Mouse (Mus musculus): Measurements from ENCODE around the gene Gm17190. TPM values are rescaled to one million over a fixed set of nuclear protein-coding genes. Genes with fewer than 3 reads are reported as not detected.

Gene Gm17190
- polyA plus RNA-seq (2012; rRNA removed): not detected in 2 replicates

DNA sequence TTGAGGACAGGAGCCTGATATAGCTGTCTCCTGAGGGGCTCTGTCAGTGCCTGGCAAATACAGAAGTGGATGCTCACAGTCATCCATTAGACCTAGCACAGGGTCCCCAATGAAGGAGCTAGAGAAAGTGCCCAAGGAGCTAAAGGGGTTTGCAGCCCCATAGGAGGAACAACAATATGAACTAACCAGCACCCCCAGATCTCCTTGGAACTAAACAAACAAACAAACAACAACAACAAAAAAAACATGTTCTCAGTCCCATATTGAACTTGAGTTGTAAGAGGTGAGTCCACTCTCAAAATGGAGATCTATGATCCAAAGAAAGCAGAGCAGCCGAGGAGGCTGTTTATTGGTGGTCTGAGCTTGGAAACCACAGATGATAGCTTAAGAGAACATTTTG lies at the start of gene Gm17190:
Gene Gm17190, plus strand, starts transcription at position 301 of the 400 bp plus-strand sequence.

DNA sequence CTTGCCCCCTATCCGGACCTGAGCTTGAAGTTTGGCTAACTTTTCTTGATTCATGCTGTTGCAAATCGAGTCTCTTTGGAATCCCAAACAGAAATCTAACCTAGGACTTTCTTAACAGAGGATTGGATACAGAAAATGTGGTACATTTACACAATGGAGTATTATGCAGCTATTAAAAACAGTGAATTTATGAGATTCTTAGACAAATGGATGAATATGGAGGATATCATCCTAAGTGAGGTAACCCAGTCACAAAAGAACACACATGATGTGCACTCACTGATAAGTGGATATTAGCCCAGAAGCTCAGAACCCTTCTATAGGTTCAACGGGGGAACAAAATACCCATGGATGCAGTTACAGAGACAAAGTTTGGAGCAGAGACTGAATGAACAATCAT lies 578 bp upstream of the Gm17190 start, which contains the start of gene Gm20075:
Gene Gm20075, minus strand, starts transcription at position 101 of the 400 bp plus-strand sequence.

DNA sequence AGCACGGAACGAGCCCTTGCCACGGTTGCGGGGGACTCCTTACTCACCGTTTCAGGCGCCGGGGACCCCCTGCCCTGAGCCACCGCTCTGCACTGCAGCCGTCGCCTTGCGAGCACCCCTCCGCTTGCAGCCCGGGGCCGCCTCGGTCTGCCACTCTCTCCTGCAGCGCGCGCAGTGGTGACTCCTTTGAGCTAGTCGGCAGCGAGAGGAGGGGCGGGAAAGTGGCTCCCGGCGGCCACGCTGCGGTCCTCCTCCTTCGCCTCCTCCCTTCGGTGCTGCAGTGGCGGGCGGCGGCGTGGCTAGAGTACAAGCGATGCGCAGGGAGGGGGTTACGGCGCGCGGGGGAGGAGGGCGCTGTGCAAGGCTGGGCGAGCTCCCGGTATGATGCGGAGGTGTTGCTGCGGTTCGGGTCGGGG lies 50.6 kb downstream of the Gm17190 start, which contains the start of gene Sv2c:
Gene Sv2c, minus strand, starts transcription at position 177 of the 416 bp plus-strand sequence.

Other genes with a start within 250 kb of the Gm17190 start
- gene Iqgap2, start 190.1 kb upstream of the Gm17190 start, polyA plus RNA-seq (2012; rRNA removed): 11.5 and 12.8 TPM in 2 replicates
- gene Gm20075, start 678 bp upstream of the Gm17190 start, polyA plus RNA-seq (2012; rRNA removed): 0.63 and 0.71 TPM in 2 replicates
- 0.01 and 0.02 TPM in 2 replicates for gene Sv2c, start 50.5 kb downstream of the Gm17190 start, polyA plus RNA-seq (2012; rRNA removed)

Data from liver, embryonic 14 days (tissue).